Mouse (Mus musculus) lung, adult 18-20 months (tissue): ENCODE results near the gene Lamtor3.
"Not testable (repeated sequence)": the region's sequence is repeated elsewhere in the genome, so short reads cannot be mapped to it uniquely, and the experiment has no call there.

Experiments
- DNase-seq, 2 experiments: peaks; one replicate each; pipeline ENCODE4 v3.0.0; 2022; ENCODE audit warnings: mixed read lengths in 2 of 2

Lamtor3 gene

DNA sequence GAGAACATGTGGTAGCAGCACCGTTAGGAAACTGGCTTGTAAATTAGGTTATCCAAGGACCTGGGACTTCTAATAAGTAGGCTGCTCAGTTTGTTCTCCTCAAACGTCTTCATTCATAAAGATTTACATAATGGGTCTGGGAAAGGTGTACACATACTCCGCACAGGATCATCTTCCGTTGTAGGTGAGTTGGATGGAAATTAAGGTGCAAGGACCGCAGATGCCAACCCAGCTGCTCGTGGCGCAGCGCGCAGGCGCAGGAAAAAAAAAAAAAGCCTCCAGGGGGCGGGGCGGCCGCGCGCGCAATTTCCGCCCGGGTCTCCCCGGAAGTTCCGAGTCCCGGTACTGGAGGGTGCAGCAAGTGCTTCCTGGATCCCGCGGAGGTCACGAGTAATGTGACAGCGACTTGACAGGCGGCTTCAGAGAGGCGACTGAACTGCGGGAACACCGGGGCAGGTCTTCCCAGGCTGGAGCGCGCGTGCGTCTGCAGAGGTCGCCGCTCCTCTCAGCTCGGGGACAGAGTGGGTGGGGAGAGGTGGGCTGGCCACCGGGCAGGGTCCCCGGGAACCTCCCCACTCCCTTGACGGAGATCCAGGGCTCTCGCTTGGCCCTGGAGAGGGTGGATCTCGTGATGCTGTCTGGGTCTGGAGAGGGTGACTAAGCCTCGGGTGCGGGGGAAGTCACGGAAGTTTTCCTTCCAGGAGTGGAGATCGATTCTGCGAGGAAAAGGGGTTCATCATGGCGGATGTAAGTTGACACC is at the start of gene Lamtor3:
Lamtor3 (plus strand) TSS at position 335 of the 760 bp plus-strand sequence.
- DNase-seq: peak; percentile 85 to 89

DNA sequence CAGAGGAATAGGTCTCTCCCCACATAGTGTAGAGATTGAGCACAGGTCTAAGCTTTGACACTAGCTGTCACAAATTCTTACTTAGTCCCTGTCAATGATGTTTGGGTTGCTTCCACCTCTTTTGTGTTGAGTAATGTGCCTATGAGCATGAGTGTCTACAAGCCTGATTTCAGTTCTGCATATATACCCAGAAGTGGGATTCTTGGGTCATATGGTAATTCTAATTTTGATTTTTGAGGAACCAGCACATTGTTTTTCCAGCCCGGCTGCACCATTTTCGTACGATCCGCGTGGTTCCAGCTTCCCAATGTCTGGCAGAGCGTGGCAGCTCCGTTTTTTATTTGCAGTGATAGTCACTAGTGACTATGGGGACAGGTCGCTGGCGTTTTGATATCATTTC is 48.9 kb upstream of the Lamtor3 start:
- DNase-seq: peak in 1 of 2 experiments; percentile 26

DNA sequence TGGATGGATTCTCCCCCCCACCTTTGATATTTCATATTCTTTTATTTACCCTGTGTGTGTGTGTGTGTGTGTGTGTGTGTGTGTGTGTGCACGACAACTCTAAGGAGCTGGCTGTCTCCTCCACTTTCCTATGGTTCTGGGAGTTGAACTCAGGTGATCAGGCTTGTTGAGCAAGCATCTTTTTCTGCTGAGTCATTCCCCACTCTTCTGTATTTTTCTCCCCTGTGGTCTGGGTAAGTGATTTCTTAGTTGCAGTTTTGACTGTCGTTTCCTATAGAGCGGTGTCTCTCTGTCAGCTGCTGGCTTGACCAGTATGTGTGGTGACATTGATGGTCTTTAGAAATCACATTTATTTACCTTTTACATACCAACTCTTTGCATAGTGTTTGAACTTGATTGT is 39.0 kb upstream of the Lamtor3 start:
- no peak for DNase-seq

DNA sequence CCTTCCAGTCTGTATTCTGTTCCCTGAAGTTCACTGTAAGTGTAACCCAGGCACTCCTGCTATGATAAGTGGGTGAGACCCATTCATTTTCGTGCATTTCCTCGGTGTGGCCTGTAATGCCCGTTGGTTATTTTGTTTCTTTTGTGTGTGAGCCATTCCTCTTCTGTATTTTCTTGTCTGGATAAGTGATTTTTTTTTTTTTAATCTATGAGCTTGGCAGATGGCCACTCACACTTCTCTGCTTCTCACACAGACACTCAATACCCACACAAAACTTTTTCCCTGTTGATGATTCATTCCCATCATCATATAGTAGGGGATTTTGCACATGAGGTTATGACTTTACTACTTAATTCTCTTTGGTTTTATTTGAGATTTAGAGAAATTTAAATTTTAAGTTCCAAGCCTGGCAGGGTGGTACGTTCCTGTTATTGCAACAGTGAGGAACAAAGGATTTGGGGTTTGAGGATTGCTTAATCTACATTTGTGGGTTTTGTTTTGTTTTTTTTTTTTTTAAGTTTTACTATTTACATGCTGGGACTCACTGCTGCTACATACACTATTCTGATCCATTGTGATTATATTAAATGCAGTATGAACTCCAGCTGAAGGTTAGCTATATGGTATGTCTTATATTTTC is 38.1 kb upstream of the Lamtor3 start:
- DNase-seq: no peak

DNA sequence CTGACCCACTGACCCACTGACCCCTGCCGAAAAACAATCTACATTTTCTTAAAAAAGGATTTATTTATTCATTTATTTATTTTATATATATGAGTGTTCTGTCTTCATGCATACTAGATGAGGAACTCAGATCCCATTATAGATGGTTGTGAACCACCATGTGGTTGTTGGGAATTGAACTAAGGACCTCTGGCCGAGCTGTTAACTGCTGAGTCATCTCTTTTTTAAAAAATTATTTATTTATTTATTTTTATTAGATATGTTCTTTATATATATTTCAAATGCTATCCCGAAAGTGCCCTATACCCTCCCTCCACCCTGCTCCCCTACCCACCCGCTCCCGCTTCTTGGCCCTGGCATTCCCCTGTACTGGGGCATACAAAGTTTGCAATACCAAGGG is 37.2 kb upstream of the Lamtor3 start:
- DNase-seq: no peak

DNA sequence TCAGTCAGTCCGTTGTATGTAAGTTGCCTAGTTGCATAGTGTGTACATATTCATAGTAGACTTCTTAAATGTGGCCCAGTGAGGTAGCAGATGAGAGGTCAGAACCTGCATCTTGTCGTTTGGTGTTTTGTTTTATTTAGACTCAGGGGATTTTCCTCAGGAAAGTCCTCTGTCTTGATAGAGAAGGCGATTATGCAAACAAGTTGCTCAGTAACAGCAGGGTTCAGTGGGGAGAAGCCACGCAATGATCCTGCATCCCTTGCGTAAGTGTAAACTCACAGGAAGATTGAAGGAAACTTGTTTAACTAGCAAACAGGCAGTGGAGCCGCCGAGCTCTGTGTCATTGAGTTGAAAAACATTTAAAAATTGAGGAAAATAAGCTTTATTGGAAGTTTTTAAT is 30.3 kb upstream of the Lamtor3 start:
- DNase-seq: no peak

DNA sequence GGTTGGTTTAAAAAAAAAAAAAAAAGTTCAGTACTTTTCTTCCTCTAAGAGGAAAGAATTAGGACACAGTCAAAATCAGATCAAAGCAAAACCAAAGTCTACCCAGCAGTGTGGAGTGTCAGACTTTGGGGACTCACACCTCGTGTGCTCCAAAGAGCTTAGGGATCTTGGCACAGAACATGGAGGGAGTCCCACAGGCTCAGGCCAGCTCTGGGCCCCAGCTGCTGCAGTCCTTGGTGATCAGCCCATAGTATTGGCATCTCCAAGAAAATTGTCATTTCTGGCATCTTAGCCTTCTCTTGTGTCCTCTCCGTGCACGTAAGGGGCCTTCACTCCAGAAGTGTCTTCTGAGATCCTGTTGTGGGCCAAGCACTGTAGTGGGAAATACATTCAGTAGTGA is 27.2 kb upstream of the Lamtor3 start:
- DNase-seq: no peak

DNA sequence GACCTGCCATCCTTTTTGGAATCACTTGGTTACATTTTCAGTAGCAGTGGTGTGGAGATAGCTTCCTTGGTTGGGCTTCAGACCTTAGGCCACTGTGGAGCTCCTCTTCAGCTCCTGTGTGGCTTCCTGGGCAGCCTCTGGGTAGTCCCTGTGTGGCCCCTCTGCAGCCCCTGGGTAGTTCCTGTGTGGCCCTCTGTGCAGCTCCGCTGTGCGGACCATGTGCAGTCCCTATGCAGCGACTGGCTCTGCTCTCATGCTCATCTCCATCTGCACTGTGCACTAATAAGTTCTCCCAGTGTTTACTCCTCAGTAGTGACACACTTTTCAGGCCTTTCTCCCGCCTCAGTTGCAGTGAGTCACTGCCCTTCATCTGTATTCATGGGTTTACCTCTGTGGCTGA is 26.2 kb upstream of the Lamtor3 start:
- DNase-seq: no peak

DNA sequence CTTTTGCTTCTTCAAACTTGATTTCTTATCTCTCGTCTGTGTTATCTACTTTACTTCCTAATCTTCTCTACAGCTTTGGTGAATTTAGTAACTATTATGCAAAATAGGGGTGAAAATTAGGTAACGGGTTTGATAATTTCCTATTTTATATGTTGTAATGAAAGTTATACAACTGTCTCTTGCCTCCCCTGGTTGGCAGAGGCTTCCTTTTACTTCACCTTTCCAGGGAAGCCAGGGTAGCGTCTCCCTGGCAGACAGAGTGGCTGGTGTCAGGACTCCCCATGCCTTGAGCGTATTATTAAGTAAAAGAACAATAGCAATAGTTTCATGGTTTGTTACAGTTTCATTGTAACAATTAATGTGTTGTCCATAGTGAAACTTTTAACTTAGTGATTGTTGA is 24.5 kb upstream of the Lamtor3 start:
- no peak for DNase-seq

DNA sequence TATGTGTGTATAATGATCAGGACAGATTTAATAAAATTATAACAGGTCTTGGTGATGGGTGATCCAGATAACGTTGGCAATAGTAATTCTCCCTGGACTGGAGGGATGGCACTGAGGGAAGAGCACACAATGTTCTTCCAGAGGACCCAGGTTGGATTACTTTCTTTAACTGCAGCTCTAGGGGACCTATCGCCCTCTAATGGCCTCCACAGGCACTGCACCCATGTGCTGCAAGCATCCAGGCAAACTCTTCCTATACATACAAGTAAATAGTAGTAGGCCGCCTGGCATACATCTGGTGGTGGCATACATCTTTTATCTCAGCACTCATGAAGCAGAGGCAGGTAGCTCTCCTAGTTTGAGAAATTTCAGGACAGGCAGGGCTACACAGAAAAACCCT is 23.1 kb upstream of the Lamtor3 start:
- DNase-seq: no peak

DNA sequence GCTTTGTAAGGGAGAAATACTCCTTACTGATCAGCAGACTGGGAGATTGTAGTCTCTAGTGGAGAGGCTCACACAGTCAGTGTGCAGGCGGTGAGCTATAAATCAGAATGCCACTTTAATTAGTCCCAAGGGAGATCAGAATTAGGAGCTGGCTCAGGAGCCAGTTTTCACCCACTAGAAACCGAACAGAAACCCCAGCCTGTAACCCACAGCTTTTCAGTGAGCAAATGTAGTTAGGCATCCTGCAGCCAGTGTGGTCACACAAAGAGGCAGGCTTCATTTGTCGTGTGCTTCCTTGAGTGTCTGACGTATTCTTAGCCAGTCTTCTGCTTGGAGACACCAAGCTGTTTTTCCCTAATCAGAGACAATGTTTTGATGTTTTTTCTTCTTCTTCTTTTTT is 21.9 kb upstream of the Lamtor3 start:
- no peak for DNase-seq

DNA sequence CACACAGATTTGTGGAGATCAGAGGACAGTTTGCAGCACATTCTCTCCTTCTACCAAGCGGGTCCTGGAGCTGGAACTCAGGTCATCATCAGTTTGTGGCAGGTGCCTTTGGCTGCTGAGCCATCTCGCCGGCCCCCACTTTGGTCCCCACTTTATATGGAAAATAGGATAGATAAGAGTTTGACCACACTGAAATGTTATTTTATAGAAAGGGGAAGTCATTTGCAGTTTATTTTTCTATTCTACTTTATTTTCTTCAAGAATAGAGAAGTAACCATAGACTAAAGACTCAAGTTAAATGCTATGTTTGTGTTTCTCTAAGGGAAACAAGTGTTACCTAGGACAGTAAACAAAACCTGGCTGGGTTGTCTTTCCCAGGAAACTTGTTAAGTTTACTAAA is 21.4 kb upstream of the Lamtor3 start:
- no peak for DNase-seq

DNA sequence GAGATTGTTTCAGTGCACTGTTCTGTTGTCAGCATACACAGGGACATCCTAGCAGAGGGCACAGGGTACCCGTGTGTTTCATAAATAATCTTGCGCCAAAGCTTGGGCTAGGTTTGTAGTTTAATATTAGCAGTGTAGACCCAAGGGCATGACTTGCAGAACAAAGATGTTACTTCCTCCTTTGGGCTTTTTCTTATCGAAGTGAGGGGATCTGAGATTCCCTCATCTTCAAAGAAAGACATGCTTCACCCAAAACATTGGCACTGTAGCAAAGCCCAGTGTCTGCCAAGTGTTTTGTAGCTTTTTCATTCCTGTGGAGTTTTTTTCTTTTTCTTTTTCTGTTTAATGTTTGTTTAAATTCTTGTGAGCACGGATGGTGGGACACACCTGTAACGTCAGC is 20.6 kb upstream of the Lamtor3 start:
- no peak for DNase-seq

DNA sequence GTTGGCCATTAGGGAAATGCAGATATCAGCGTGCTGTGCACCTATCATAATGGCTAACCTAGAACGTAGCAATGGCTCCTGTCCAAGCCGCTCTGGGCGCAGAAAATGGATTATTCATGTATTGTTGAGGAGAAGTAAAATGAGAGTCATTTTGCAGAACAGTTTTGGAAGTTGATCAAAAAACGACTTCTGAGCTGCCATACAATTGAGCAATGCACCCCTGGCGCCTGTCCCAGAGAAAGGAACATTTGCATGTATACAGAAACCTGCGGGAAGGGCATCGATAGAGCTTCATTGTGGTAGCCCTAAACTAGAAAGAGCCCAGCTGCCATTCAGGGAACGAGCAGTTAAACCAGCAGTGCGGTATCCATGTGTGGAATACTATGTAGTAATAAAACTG is 18.2 kb upstream of the Lamtor3 start:
- peak; percentile 30 to 39 for DNase-seq

DNA sequence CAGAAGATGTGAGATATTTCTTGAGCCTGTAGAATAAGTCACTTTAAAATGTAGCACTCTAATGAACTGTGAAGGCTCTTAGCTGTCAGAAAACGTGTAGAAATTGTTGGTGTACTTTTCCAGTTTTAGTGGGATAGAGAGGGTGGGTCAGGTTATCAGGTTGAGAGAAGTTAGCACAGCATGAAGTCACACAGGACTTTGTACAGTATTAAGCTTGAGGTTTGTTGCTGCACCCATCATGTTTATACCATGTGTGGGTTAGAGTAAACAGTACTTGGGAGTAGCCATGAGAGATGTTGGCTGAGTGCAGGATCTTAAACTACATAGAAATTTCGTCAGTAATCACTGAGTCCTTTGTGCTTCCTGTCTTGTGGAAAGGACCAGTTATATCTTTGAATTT is 5.2 kb upstream of the Lamtor3 start:
- no peak for DNase-seq

DNA sequence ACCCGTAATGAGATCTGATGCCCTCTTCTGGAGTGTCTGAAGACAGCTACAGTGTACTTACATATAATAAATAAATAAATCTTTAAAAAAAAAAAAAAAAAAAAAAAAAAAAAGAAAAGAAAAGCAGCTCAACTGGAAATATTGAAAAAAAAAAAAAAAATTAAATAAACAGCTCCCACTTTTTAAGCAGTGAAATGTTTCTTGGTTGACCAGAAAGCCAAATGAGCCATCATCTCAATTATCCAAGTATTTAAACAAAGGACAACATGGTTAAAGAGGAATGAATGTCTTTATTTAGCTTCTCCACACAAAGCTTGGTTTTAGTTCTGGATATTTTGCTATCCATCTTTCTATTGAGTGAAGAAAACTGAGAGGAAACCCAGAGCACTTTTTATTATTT is 3.7 kb upstream of the Lamtor3 start:
- DNase-seq: not testable (repeated sequence)

DNA sequence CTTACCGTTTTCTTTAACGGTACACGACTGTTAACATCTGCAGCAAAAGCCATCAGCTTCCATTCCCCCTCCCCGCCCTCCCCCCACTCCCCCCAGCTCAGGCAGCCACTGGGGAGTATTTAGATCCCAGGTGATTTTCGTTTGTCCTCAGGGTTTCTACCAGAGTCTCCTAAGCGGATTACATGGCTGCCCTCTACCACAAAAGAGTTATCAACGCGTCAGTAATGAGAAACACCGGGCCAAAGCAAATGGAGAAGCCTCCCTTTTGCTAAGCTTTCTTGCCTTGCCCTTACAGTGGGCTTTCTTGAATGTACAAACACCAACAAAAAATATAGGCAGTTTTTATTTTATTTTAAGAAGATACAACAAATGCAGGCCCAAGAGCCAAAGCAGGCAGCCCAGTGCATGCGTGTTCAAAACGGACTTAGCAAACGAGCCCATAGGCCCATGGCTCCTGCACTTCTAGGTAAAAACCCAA is 573 bp upstream of the Lamtor3 start:
- DNase-seq: no peak

DNA sequence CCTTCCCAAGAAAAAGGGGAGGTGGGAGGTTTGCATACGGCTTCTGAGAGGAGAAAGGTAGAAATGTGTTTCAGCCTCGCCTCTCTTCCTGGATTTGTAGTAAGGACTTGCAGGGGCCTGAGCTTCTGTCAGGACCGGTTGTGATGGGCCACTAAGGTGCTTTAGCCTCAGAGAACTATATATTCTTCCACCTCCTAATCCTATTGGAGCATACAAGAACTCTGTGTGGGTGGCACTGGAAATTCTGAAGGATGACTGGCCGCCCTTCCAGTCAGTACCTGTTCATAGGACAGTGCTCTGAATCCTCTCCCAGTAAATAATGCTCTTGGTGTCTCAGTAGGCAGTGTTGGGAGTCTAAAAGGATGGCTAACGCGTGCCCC is 616 bp downstream of the Lamtor3 start:
- no peak for DNase-seq

DNA sequence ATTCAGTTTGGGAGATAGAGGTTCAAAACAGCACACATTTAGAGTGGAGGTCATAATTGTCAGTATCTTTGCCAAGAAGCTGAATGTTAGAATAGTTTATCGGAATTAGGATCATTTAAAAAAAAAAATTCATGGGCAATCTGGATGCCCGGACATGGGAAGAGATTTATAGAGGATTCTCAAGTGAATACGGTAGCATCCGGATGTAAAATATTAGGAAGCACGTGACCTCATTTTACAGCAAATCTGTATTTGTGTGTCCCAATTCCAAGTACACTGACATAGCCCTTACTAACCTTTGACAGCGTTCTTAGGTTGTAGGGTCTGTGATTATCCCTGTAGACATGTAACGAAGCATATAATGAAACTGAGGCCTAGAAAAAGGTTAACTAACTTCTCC is 1.1 kb downstream of the Lamtor3 start:
- DNase-seq: no peak

DNA sequence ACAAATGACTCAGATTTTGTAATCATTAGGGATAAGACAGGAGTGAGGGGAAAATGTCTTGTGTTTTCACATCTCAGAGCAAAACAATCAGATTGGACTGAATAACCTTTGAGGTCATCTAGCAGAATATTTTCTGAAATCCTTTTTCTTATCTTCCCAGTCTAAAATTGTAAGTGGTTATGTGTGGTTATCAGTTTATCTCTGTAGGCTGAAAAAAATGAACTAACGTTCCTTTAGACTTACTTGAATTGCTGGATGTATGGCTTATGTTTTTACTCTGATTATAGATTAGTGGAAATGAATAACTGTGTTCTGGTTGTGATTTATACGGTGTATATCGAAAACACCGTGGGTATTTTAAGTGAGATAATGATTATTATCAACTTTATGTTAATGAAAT is 2.3 kb downstream of the Lamtor3 start:
- DNase-seq: no peak

DNA sequence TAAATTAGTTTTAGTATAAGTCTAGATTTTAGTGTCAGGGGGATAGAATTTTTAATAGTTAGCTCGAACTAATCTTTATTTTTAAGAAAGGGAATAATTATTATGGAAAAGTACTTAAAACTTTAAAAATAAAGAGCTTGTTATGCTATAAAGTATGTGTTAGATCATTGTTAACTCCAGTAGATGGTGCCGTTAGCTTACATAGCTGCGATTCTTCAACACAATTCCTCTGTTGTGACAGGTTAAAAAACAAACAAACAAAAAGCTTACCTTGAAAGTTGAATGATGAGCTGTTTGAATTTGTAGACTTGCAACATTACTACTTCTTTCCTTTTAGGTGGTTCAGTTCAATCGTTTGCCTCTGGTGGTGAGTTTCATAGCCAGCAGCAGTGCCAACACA is 8.7 kb downstream of the Lamtor3 start:
- no peak for DNase-seq

DNA sequence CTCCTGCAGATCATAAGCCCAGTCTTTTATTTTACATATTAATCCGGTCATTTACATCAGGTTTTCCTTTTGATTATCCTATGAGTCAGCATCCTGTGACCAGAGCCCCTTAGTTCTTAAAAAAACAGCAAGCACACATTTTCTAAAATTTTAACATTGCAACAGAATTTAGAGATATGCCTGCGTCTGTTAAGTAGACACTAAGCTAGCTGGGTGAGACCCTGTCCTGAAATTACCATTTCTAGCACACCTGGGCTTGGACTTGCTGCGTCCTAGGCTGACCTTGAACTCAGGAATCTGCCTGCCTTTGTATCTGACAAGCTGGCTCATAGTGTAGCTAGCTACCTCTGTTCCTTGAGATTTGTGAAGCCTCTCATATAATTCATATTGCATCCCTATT is 11.6 kb downstream of the Lamtor3 start:
- DNase-seq: no peak

DNA sequence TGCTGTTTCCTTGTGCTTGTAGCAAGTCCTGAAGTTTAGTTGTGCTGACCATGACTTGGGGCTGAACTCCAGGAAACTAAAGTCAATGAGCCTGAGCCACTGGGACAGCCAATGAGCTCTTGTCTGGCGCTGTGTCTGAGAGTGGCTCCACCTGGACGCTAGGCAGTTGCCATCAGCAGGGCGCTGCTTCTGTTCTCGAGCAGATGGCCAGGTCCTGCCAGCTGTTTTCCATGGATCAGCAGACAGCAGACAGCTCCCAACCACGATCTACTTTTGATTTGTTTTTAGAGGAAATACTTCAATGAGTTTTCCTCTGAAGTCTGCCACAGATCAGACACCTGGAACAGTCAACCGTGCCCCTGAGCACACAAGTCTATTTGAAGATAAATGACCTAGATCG is 14.4 kb downstream of the Lamtor3 start:
- DNase-seq: no peak

DNA sequence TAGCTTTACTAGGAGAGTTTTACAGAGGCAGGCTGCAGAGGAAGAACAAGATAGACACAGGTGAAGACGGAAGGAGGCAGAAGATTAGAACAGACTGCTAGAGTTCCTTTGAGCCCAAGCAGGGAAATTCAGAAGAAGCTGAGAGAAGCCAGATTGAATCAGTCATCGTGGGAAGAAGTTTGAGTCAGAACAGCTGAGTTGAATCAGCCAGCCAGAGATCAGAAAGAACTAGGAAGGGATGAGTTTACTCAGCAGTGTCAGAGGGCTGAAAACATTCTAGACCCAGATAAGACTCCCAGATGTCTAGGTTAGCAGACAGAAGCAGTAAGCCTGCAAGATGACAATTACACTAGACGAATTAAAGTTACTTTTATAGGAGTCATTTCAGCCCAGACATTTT is 15.7 kb downstream of the Lamtor3 start:
- no peak for DNase-seq
